Mouse (Mus musculus) layer of hippocampus, adult 8-10 months (tissue): ENCODE data around the gene Gm14124. TPM values are rescaled to one million over a fixed set of nuclear protein-coding genes. Genes with fewer than 3 reads are reported as not detected.
A peak's percentile ranks its signal among the peaks of the same experiment; 100 is the strongest.
"Not testable (repeated sequence)": the region's sequence is repeated elsewhere in the genome, so short reads cannot be mapped to it uniquely, and the experiment has no call there.

Experiments
- DNase-seq, 2 experiments: peaks; one replicate each; pipeline ENCODE4 v3.0.0; 2022; ENCODE audit warnings: low spot score in 2 of 2
- total RNA-seq, 4 experiments: library from RNA; stranded (reverse); gene quantifications; 2 replicates each; pipeline ENCODE4 v1.2.4; 2022

Gene Gm14124
- under 1 TPM; 0.11 to 0.54 (median 0.26) TPM for total RNA-seq

DNA sequence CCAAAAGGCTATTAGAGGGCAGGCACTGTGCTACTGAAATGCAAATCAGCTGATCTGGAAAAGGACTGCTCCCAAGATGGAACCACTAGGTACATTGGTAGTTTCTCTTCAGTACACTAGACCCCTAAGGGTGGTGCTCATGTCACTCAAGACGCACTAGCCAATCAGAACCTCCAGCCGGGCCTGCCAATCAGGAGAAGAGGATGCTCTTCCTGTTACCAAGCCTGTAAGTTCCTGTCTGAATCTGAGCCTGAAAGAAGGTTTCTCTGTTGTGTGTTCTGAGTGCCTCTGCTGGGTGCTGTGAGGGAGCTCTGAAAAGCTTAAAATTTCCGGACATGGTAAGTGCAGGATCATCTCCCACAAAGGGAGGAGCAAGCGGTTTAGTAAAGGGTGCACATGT lies at the start of gene Gm14124:
Gene Gm14124 (plus strand): TSS at position 227 of the 400 bp plus-strand sequence.
- DNase-seq = not testable (repeated sequence)

DNA sequence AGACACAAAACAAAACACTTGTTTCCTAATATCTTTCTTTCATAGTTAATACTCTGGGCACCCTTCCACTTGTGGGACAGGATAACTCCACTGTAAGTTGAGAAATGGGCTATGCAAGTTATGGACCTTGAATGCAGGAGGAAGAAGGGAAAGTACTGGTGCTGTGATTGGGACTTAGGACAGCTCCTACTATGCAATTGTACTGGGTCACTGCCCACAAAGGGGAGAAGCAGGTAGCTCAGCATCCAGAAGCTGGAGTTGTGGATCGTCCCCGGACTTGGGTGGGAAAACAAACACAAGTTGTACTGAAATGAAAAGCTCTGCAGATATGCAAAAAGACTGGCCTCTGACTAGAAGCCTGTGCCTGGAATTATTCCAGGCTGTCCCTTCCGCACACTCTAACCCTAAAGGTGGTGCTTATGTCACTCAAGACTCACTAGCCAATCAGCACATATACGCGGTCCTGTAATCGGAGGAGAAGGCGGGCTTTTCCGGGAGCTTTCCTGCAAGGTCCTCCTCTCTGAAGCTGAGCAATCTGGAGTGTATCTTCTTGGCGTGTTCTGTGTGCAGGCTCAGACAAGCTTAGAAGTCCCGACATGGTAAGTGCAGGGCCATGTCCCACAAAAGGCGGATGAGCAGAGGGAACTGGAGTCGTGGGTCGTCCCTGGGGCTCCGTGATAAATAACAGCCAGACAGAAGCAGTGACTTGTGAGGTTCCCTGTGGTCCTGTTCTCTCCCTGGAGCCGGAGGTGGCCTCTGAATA lies 39.5 kb upstream of the Gm14124 start, which contains the start of gene Zfp937:
Gene Zfp937 (plus strand): TSS at position 474 of the 763 bp plus-strand sequence.
- DNase-seq = peak; percentile 85

DNA sequence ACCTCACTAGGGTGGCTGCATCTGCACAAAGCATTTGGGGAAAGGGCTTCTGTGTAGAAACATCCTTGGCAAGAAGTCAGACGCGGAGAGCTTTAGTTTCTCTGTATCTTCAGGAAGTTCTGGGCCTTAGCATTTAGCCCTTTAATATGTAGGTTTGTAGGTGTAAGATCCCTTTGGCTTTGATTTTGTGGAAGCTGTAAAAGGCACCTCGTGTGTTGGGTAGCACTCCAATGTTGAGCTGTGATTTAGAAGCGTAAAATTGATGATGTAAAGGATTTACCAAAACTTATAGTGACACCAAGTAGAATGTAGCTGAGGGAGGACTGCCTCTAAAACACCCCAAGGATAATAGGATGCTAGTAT lies 39.0 kb upstream of the Gm14124 start:
- not testable (repeated sequence) for DNase-seq

DNA sequence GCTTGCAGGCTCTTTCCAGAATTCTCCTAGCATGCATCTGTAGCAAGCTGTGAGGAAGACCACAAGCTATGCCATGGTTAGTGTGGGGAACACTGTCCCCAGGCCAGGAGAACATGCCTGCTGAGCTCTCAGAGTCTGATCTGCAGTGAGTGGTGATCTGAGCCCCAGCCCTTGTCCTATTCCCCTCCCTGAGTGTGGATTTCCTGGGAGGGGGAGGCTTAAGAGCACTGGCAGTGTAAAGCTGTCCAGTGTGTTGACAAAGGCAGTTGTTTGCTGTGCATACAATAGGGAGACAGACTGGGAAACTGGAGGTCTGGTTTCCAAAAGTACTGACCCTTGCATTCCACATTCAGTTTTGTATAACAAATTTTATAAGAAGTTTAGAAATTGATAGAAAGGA lies 34.1 kb upstream of the Gm14124 start:
- DNase-seq = not testable (repeated sequence)

DNA sequence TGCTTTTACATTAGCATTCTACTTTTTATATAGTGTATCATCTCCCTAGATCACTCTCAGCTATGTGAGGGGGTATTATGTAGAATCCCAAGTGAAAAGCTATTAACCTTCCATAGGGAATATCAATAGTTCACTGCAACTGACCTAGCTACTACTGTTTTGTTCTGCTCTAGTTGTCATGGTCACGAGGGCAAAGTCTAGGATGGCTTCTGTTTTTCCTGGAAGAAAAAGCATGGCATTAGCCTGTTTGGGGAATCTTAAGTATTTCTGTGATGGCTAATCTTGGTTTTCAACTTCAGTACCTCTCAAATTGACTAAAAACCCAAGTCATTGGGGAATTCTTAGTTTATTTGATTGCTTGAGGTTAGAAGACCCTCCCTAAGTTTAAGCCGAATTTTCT lies 14.1 kb upstream of the Gm14124 start:
- no peak for DNase-seq

DNA sequence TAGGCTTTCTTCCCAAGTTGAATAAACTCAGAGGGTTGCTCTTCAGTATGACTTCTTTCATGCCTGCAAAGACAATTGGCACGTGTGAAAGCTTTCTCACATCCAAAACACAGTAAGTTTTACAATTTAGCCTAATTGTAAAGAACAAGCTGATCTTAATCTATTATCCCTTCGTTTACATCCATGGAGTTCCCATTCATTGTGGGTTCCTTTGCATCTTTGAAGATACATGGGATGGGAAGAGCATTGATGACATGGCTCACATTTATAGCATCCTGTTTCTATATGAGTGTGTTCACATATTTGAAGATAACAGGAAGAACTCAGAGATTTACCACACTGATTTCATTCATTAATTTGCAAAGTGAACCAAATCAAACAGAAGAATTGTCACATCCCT lies 1.8 kb upstream of the Gm14124 start, which contains the start of gene Gm21994:
Gene Gm21994 (minus strand): TSS at position 101 of the 400 bp plus-strand sequence.
- not testable (repeated sequence) for DNase-seq

DNA sequence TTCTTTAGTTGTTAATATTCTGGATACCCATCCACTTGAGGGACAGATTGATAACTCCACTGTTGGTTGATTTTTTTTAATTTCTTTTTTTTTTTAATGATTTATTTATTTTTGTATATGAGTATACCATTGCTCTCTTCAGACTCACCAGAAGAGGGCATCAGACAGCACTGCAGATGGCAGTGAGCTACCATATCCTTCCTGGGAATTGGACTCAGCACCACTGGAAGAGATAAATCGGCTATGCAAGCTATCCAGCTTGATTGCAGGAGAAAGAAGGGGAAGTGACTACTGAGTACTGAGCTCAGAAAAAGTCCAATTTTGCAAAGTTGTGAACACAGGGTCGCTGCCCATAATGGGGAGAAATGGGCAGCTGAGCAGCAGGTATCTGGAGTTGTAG lies 456 bp upstream of the Gm14124 start:
- not testable (repeated sequence) for DNase-seq

DNA sequence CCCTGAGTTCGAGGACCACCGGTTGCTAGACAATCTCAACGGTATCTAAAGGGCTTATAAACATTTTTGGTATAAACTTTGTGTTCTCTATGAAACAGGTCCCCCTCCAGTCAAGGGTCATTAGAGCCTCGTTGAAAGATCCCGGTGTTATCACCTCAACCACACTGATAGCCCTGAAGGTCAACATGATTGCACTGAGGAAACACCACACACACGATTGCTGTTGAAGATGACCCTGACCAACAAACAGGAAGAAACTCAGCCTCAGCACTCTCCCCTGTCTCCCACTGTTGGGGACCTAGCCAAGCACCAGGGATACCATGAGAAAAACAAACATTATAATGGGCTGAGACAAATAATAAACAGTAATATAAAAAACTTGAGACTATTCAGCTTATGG lies 36.4 kb downstream of the Gm14124 start:
- no peak for DNase-seq

DNA sequence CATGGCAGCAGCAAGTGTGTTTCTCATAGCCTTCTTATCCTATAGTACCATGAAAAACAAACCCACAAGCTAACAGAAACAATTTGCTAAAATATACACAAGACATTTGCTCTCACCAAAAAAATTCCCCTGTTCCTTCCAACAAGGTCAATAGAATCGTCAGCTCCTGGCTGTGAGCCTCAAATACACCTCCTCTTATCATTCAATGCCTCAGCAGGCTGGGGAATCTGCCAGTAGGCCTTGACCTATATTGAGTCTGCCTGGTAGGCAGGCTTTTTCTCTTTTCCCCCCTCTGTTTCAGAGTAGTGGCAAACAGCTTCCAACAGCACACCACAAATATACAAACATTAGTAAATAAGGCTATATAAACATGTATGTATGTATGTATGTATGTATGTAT lies 41.8 kb downstream of the Gm14124 start:
- DNase-seq = no peak

DNA sequence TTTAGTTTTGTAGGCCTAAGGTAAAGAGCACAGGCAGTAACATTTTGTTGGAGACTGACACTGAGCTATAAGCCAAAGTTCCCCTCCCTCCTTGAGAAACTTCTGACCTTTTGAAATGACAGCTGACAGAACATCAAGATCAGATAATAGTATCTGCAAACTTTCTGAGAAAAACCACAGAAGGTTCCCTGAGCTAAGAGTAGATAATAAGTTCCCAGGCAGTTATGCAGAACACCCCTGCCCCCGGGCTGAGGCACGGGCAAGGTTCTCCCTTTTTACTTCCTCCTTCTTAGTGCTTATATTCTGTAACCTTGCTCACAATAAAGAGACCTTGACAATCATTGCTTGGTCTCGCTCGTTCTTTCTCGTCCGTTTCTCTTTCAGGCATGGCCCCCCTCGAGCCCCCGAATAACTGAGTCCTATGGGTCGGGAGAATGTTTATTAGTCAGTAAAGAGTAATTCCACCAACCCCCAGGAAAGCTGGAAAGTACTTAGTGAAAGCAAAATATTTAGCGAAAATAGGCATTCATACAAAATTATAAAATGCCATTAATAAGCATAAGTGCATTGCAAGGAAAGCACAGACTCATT lies 50.0 kb downstream of the Gm14124 start:
- no peak for DNase-seq

DNA sequence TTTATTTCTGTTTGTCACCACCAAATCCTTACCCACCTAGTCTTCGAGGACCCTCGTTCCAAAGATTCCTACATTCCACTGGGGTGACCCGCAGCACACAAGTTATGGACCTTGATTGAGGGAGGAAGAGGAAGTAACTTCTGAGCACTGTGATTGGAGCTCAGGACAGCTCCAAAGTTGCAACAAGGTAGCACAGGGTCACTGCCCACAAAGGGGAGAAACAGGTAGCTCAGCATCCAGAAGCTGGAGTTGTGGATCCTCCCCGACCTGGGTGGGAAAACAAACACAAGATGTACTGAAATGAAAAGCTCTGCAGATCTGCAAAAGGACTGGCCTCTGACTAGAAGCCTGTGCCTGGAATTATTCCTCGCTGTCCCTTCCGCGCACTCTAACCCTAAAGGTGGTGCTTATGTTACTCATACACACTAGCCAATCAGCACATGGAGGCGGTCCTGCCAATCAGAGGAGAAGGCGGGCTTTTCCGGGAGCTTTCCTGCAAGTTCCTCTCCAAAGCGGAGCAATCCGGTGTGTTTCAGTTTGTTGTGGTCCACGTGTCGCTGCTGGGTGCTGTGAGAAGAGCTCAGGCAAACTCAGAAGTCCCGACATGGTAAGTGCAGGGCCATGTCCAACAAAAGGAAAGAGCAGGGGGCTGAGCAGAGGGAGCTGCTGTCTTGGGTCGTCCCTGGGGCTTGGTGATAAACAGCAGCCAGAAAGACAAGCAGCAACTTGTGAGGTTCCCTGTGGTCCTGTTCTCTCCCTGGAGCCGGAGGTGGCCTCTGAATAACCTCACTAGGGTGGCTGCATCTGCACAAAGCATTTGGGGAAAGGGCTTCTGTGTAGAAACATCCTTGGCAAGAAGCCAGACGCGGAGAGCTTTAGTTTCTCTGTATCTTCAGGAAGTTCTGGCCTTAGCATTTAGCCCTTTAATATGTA lies 53.9 kb downstream of the Gm14124 start:
- peak; percentile 88 to 89 for DNase-seq

DNA sequence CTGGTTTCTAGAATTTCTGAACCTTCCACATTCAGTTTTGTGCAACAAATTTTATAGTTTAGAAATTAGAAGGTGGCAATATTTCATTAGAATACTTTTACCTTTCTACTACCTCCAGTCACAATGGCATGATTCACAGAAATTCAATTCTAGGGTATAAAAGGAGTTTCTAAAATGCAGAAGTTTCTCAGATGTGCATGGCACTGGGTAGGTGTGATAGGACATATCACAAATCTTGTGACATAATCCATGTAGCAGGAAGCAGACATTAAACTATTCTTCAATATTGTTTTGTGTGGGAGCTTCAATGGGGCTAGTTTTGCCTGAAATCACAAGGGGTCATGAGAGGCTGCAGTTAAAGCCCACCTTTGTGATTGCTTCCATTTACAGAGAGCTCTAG lies 58.8 kb downstream of the Gm14124 start:
- no peak for DNase-seq

DNA sequence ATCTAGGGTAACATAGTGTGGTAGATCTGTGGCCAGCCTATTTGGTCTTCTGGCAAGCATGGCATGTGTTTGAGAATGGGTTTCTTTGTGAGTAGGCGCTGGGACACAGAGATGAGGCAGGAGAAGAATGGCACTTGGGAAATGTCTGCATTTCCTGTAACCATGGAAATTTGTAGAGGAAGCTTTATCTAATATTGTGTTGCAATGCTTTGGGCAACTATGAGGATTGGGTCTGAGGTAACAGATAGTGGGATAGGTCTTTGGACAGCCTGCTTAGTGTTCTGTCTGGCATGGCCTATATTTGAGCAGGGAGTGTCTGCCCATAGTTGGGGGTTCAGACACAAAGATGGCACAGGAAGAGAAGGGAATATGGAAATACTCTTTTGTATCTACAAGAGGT lies 61.7 kb downstream of the Gm14124 start:
- no peak for DNase-seq

Other genes starting within 250 kb of the Gm14124 start
- 10 to 100 TPM in 3 of 4 experiments, 1 to 10 TPM in 1; 9.8 to 14.7 (median 13.2) TPM for gene Zfp120, start 120.8 kb upstream of the Gm14124 start, total RNA-seq
- gene Gm10770, start 77.8 kb upstream of the Gm14124 start, total RNA-seq = not detected
- not detected for gene Gm14139, start 75.8 kb upstream of the Gm14124 start, total RNA-seq
- gene Zfp937, start 39.4 kb upstream of the Gm14124 start, total RNA-seq = 10 to 100 TPM in 3 of 4 experiments, 1 to 10 TPM in 1; 9.6 to 13.2 (median 11.5) TPM
- 10 to 100 TPM in 2 of 4 experiments, 1 to 10 TPM in 2; 6.2 to 11.5 (median 9.0) TPM for gene Gm21994, start 1.9 kb upstream of the Gm14124 start, total RNA-seq
- gene Gm10130, start 66.2 kb downstream of the Gm14124 start, total RNA-seq = 1 to 10 TPM in 2 of 4 experiments, not detected in 2; 1.9 to 2.1 TPM
- 10 to 100 TPM; 10.5 to 11.8 (median 11.0) TPM for gene 3300002I08Rik, start 105.2 kb downstream of the Gm14124 start, total RNA-seq
- 10 to 100 TPM in 1 of 4 experiments, 1 to 10 TPM in 3; 8.3 to 10.0 (median 8.9) TPM for gene Zfp442, start 194.0 kb downstream of the Gm14124 start, total RNA-seq
- gene Zfp345, start 227.6 kb downstream of the Gm14124 start, total RNA-seq = under 1 TPM in 3 of 4 experiments, not detected in 1; 0.12 to 0.55 (median 0.36) TPM